Mouse (Mus musculus): ENCODE results near the gene Nek1.

Nek1 gene

DNA sequence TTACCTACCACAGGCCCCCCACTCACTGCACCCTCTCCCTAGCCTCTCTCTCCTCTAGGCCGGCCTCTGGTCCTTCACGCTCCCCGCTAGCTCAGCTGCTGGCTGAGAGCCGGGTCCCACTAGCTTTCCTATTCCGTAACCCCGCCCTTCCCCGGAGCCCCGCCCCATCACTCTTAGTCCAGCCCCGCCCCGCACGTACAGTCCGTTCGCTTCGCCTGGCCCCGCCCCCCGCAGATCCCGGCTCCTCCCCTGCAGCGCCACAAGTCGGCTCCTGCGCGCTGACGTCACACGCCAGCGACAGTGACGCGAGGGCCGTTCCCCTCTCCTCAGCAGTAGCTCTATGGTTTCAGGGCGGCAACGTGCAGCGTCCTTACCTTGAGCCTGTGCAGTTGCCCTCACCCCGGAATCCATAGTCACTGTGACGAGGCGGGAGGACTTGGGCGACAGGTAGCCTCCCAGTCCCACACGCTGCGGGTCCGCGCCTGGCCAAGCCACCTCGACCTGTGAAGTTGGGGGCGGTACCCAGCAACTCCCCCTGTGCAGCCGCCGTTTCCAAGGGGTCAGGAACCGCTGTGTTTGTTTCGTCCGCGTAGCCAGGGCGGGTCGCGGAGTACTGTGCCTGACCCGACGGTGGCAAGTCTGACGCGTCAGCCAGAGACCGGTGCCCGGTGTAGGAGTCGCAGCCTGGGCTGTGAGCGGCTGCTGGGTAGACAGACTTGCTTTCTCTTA, at the start of gene Nek1:
TSS of gene Nek1 (plus strand) at position 286 of the 729 bp plus-strand sequence.
- DNase-seq (ENCODE audit: extremely low read depth, low read depth), result peak; percentile 85

DNA sequence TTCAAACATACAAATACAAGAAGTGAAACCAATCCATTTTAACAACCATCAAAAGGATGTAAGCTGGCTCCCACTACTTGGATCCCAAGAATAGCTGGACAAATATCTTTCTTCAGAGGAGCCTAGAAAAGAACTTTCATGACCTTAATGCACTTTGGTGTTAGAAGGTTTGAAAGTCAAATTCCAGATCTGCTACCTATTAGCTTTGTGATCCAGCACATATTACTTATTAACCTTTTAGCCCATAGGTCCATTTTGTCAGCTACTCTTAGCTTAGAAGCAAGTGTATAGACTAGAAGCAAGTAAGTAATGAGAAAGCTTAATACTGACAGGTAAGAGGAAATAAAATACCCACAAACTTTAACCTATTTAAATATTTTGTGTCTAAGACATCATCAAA, 45.5 kb upstream of the Nek1 start:
- DNase-seq (ENCODE audit: extremely low read depth, low read depth), result no peak

DNA sequence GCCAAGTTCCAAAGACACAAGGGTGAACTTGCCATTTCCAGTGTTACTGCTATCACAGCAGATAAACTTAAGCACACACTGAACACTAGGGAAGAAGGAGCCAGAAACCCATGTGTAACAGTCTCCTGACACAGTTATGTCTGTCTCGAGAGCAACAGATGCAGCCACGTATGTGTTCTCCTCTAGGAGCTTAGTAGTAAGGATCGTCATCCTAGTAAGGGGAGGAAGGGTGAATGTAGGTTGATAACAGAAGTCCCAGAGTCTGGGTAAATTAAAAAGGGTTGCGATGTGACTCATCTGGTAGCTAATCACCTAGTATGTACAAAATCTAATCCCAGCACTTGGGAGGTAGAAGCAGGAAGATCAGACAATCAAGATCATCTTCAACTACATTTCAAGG, 43.1 kb upstream of the Nek1 start:
- DNase-seq (ENCODE audit: extremely low read depth, low read depth), result peak; percentile 62

DNA sequence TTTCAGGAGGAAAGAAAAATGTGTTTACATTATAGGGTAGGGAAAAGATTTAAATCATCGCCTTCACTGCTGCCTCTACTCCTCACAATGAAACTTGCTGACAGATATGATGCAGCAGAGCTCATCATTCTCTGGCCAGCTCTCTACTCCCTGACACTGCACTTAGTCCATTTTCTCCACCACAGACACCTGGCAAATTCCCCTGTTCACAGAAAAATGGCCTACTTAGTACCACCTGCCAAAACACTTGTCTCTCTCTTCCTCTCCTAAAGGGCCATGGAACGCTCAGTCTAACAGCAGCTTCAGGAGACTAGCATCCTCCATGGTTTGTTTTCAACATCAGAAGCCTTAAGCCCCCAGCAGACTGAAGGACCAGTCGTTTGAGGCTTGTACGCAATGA, 41.7 kb upstream of the Nek1 start:
- DNase-seq (ENCODE audit: extremely low read depth, low read depth), result no peak

DNA sequence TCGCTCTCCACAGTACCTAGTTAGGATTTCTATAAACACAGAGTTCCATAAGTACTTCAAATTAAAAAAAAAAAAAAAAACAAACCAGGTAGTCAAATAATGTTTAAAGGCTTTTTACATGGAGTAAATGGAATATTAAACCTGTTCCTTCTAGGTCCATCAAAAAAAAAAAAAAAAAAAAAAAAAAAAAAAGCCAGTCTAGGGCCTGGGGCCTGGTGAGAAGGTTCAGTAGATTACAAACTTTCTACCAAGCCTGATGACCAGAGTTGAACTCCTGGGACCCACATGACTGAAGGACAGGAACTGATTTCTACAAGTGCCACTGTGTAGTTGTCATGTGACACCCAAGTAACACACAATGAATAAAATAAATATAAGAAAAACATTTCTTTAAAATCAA, 41.2 kb upstream of the Nek1 start:
- no peak for DNase-seq (ENCODE audit: extremely low read depth, low read depth)

DNA sequence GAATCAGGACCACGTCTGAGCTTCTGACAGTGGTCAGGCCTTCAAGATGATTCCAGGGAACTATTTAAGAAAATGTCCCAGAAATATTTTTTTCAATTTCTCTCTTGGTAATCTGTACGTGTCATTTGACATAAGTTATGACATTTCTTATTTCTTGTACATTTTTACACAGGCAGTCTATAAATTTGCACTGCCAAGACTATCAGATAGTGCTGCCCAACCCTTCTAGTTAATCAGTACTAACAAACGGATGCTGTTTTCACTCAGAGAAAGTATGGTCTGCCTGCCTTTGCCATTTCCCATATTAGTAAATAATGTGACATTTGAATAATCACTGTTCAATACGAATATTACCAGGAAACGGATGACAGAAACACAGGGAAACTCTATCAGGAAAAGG, 40.2 kb upstream of the Nek1 start:
- no peak for DNase-seq (ENCODE audit: extremely low read depth, low read depth)

DNA sequence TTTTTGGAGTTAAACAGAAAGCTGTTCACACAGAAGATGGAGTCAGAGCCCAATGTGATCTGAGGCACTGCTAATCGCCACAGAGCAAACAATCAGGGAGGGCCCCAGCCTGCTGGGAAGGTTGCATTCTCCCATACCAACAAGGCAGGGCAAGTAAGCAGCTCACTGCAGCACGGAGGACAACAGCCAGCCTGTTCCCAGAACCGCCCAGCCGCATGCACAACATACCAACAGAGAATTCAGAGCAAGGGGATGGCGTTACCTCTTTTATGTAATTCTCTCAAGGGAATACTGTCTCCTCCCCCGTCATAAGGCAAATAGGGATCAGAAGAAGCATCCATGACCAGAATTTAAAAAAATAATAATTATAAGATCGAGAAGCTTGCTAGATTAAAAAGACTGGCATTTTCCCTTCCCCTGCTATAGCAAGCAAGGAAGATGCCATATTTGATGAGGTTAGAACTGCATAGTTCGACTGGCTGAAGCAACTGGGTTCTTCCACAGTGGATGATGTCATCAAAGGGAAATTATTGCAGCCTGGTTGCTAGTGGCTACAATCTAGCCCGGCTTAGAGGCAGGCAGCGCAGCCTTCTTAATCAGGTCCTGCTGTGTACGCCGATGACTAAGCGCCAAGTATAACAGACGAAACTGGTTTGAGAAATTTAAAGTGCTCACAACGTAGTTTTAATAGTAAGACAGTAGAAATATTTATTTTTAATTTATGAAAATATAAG, 38.5 kb upstream of the Nek1 start:
- DNase-seq (ENCODE audit: extremely low read depth, low read depth), result peak; percentile 94

DNA sequence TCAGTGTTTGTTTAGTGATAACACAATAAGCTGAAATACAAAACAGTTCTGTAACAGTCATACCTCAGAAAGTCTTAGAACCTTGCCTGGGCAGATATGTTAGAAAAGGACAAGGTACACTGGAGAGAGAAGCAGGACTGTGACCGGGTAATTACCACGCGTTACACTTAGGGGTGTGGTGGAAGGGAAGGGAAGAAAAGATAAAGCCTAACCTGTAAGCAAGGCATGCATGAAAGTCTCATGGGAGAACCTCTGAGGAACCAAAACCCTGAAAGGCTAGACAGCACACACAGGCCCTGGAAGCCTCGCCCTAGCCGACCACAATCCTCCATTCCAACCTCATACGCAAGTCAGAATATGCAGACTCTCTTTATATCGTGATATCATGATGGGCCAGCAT, 36.1 kb upstream of the Nek1 start:
- DNase-seq (ENCODE audit: extremely low read depth, low read depth), result peak; percentile 45

DNA sequence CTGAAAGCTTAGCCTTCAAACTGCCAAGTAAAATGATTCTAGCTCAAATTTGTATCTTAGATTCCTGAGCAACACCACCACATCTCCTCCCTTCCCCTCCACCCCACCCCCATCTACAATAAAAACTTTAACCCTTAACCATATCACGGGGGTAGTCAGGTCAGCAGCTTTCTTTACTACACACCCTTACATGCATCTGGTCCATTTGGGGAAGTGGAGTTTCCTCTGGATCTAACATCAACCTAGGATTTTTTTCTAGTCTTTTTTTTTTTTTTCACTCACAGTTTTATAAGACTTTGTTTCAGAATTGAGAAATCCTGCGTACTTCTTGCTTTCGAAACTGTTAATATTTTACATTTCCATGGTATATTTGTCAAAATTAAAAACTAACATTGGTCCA, 30.2 kb upstream of the Nek1 start:
- DNase-seq (ENCODE audit: extremely low read depth, low read depth), result no peak

DNA sequence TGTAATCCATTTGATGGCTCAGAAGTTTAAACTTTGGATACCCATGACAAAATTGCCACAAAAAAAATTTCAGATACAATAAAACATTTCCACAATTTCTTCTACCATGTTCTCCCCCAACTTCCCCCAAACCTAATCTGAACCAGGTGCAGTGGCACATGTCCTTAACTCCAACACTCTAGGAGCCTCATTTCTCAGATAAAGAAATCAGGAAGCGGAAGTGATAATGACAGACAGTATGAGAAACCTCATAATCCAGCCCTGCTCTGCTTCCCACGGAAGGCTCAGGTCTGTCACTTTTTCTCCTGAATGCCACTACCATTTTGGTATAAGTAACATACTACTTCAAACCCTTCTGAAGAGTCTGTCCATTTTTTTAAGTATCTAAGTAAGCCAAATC, 29.1 kb upstream of the Nek1 start:
- peak; percentile 67 for DNase-seq (ENCODE audit: extremely low read depth, low read depth)

DNA sequence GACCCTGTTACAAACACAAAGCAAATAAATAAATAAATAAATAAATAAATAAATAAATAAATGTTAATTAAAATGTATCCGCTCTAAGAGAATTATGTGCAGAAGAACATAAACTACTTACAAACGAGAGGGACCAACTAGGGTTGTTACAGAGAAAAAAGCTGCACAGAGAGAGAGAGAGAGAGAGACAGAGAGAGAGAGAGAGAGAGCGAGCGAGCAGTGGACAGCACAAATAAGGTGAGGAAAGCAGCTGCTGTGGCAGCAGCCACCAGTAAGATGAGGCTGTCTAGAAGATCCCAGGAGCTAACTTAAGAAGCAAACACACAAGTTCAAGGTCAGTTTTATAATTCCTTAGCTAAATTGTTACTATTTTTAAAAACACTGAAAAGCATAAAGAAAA, 28.5 kb upstream of the Nek1 start:
- DNase-seq (ENCODE audit: extremely low read depth, low read depth), result no peak

DNA sequence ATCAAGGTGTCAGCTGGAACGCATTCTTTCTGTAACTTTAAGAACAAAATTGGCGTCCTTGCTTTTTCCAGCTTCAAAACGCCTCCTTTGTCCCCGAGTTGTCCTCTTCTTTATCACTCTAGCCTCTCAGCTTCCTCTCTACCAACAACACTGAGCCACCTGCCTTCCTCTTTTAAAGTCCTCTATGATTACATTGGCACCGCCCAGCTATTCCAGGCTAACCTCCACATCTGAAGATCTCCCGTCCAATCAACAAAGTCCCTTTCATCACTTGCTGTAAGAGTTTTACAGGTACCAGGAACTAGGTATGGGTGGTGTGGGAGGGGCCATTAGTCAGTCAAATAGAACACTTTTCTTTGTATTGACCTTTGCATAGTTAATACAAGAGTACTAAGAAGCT, 27.7 kb upstream of the Nek1 start:
- peak; percentile 50 for DNase-seq (ENCODE audit: extremely low read depth, low read depth)

DNA sequence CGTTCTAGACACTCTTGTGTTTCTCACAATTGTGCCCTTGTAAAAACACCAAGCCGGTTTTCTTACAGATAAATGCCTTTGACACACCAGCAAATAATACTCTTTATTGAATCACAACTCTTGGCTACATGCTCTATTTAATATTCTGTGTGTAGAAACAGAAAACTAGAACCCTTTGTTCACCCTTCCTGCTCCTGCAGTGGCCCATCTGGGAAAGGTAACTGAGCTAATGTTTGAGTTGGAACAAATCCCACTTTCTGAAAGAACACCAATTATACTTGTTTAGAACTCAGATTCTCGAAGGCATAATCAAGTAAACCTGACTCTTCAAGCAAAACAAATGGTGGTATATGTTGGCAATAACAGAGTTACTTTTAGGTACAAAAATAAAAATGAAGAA, 27.3 kb upstream of the Nek1 start:
- DNase-seq (ENCODE audit: extremely low read depth, low read depth), result no peak

DNA sequence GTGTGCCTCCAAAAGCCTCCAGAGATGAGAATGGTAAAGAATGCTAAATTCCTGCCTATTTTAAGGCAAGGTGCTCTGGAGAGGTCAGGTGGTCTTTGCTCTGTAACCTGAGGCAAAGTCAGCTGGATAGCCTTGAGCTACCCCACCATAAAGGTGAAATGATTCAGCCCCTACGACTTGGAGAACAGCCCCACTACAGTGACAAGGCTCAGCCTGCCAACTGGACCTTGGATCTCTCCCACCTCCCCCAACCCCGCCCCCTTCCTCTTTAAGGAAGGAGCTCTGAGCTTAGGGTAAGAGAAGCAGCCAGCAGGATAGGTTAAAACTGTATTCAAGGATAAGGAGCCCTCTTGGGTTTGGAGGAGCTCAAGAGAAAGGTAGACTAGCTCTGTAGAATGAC, 23.9 kb upstream of the Nek1 start:
- no peak for DNase-seq (ENCODE audit: extremely low read depth, low read depth)

DNA sequence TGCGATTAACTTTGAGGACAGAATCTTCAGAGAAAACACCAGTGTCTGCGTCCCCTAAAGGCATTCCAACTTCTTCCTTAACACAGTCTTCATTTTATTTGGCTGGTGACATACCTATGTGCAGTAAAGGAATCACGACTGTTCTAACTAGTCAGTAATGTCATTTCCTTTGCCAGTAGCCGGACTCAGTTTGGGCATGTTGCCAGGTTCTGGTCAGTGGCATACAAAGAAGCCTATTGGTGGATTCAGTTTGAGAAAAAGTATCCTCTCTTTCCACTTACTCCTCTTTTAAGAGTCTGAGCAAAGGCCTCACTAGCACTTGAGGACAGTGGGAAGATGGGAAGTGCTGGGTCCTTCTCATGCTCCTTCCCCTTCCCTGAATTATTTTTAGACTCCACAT, 21.2 kb upstream of the Nek1 start:
- no peak for DNase-seq (ENCODE audit: extremely low read depth, low read depth)

DNA sequence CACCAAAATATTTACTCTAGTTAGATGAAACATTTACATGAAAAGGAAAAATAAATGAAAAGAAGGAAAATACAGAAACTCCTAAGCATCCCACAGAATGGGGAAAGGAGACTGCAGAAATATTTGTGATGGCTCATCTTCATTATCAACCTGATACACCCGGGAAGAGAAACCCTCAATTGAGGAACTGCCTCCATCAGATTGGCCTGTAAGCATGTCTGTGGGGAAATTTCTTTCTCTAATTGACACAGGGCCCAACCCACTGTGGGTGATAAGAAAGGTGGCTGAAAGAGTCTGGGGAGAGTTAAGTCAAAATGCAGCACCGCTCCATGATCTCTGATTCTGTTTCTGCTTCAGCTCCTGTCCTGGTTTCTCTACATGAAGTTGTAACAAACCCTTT, 19.5 kb upstream of the Nek1 start:
- peak; percentile 90 for DNase-seq (ENCODE audit: extremely low read depth, low read depth)

DNA sequence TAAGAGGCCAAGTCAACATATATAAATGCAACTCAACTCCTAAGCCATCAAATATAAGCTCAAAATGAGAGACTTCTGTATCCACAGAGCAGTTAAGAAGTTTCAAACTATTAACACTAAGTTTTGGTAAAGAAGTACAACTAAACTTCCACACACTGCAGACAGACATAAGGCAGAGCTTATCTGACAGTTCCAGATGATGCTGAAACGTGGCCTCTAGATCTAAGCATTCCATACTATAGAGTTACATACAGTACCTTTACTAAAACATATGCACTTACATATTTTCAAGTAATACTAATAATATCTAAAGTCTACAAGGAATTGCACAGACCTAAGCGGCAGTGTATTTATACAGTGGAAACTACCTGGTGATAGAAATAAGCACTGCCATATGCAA, 18.2 kb upstream of the Nek1 start:
- DNase-seq (ENCODE audit: extremely low read depth, low read depth), result no peak

DNA sequence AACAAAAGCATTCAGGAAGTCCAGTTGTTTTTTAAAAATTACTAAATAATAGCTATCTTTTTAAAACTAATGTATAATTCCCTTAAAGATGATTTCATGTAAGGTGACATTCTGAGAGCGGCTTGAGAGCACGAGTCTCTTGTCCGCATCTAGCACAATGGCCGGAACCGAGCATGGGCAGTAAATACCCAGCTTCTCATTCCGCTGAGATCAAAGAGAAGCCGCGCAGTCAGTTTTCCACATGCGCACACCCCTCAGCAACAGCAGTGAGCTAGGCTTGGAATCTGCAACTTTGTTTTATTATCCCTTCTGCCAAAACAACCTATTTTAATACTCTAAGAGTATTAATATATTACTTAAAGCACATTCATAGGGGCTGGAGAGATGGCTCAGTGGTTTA, 16.2 kb upstream of the Nek1 start:
- DNase-seq (ENCODE audit: extremely low read depth, low read depth), result no peak

DNA sequence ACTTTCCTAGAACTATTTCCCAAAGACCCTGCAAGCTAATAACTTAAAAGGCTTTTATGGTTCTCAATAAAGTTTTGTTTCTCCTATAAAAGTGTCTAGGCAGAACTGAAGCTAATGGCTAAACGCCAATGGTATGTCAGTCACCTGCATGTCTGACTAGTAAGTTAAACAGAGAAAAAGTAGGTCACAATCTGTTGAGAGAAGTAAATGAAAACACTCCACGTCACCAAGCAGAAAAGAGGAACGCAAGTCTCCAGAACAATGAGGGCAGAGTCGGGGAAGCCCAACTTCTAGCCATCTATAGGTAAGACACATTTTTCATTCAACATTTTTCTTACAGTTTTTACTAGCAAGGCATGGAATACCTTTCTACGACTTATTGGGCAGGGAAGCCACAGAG, 14.5 kb upstream of the Nek1 start:
- no peak for DNase-seq (ENCODE audit: extremely low read depth, low read depth)

DNA sequence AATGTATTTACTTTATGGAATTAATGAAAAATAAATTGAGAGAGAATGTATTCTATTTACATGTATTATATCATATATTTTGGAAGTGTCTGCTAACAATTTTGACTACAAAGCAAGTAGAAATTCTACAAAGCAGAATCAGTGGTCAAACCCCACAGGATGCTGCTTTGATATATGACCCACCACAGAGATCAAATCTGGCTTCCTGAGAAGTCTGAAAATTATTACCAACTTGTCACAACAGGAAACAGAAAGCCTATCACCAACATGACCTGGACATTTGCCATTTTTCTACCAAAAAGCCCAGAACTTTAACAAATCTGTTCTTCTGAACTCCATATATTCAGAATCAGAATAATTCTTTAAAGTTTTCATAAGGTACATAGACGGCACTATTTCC, 11.6 kb upstream of the Nek1 start:
- no peak for DNase-seq (ENCODE audit: extremely low read depth, low read depth)

DNA sequence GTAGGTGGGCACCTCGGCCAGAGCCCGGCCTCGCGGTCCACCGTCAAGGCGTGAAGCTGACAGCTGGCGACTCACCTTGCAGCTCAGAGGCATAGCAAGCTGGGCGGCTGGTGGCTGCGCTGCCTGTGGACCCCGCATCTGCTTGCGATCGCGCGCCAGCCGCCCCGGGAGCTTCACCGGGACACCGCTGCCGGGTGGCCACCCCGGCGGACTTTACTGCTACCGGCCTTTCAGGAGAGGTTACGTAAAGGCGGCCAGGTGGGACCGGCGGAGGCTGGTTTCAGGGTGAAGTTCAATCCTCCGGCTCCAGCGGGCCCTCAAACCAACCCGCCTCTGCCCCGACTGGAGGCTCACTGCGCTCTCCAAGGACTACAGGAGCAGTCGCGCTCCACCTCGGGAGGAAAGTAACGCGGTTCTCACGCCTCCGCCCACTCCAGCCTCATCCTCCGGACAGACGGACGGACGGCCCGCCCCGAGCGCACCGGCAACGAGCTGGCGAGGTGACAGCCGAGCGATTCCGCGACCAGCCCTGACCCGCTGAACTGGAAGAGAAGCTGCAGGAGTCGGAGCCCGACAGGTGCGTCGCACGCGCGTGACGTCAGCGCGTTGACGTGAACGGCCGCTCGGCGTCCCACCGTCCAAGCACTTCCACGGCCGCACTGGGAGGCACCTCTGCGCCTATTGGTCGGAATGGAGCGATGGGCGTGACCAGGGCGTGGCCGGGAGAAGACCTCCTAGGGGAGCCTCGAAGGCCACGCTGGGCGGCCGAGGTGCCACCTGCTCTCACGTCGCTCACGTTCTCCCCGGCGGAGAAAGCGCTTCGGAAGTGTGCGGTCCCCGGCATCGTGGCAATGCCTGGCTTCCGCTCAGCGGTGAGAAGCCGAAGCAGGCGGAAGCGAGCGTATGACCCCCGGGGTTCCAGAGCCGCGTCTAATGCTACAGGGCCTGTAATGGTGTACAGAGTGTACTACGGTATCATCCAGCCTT, 10.0 kb upstream of the Nek1 start, which contains the start of gene Clcn3:
TSS of gene Clcn3 (minus strand) at position 600 of the 987 bp plus-strand sequence.
- DNase-seq (ENCODE audit: extremely low read depth, low read depth), result peak; percentile 93

DNA sequence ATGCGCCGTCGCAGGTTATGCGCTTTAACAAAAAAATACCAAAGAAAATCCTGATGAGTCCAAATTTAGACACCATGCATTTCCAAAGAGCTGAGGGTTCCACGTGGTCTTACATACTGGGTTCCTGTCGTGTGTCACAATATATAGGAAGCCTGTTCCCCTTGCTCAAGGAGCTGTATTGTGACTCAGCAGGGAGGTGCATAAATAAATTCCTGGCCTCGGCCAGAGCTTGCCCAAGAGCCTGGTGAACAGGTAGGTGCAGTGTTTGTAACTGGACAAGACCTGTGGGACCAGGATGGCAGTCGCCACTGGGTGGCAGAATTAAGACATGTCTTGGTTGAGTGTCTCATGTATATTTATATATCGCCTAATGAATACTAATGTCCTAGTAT, 9.3 kb upstream of the Nek1 start:
- DNase-seq (ENCODE audit: extremely low read depth, low read depth), result peak; percentile 72

All from MEL-GATA-1-ER (cell line).